Mouse (Mus musculus) gastrocnemius, postnatal 36 days (tissue): ENCODE measurements at regions not wholly inside any gene's neighbourhood (a gene's known extent, or its start where the extent isn't known, plus 50 kb on each side); places are given as distances from the start of the nearest gene placed in this dataset.

Experiments
- DNase-seq, 2 experiments: peaks; one replicate each; pipeline ENCODE4 v3.0.0; 2022
- intact Hi-C: fragments of 180-260 bp; cut with DNase I; formaldehyde crosslinking; loops from one replicate; pipeline ENCODE4 v1.15.1; 2025

DNA sequence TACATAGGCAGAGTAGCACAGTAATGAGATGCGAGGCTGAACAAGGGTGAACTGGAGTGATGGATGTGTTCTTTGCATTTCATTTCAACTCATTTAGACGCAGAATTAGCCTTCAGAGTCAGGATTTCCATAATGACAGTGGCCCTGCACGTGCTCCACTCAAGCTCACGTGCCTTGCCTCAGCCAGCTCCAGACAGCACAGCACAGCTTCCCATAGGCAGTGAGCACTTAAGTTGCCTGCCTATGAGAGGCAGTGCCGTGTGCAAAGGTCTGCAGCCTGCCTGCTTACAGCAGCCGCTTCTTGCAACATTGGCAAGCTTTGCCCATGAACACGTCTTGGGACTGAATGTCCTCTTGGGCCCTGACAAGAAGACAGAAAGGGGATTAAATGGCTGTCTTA is 54.0 kb upstream of the Cpeb4 start:
- DNase-seq: no peak
- intact Hi-C loops: no loop called here

DNA sequence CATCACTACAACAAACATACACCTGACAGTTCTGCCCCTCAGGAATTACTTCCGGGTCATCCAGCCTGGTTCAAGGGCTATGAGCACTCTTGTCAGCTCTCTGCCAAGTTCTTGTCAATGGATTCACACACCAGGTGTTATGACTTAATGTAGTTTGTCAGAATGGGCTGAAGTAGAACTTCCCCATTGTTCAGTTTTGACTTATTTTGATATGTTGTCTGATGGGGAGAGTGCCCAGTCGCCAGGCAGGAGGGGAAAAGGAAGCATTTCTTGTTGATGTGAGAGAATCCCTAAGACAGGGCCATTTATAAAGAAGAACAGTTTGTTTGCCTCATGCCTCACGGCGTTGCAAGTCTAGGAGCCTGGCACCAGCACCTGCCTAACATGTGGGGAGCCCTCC is 52.0 kb upstream of the Cpeb4 start:
- intact Hi-C loops: no loop called here
- no peak for DNase-seq

DNA sequence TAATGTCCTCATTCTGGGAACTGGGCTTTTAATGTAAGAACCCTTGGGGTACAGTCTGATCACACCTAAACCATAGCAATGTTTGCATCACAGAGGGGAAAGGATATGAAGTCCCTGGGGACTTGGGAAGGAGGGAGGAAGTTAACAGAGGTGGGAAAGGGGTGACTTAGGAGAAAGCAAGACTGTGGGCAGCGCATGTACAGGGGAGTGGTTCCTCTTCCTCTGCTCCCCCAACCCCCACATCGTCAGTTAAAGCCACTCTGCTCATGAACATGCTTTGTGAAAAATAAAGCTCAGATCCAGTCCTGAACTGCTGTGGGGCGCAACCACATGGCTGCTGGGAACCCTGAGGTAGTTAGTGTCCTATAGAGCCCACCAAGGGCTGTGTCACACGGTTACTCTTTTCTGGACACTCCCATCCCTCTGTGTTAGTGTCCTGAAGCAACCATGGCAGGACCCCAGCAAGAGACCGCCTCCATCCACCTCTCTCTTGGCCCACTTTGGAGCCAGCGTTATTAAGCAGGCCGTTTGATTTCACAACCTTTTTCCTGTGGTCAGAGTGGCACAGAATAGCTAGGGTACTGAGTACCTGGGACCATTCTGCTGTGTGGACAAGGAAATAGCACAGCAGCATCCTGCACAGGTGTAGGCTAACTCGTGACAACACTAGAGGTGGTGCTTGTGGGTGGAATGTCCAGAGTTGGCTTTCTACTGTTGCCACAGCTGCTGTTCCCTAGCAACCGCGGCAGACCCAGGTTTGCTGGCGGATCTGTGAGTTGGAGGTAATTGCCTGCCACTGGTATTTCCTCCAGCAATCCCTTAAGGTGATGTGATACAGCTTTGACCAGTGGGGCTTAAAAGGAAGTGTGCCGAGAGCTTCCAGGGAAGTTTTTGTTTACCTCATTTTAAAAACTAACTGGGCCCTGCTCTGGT is 50.3 kb upstream of the Cpeb4 start:
- no peak for DNase-seq
- intact Hi-C loops: no loop called here
